Mouse (Mus musculus) kidney, adult 2 months (tissue): ENCODE data around the gene Olfr1395. TPM values are rescaled to one million over a fixed set of nuclear protein-coding genes. Genes with fewer than 3 reads are reported as not detected.
"Not testable (repeated sequence)": the region's sequence is repeated elsewhere in the genome, so short reads cannot be mapped to it uniquely, and the experiment has no call there.

ENCODE experiments used
- DNase-seq: peaks from one replicate; pipeline ENCODE4 v3.0.0; 2021
- H3K27ac ChIP-seq: fragments of 200-500 bp; 2 replicates; pipeline ENCODE4 v1.5.1; 2012; ENCODE audit warnings: low read depth, low read length, control low read depth, inconsistent platforms; ENCODE audit not compliant: insufficient read depth
- H3K27me3 ChIP-seq: fragments of 200-500 bp; replicated peaks from 2 replicates; pipeline ENCODE4 v1.6.1; 2012; ENCODE audit warnings: mild to moderate bottlenecking, moderate library complexity, low read length, inconsistent platforms; ENCODE audit not compliant: control insufficient read depth, insufficient read depth
- H3K36me3 ChIP-seq: fragments of 200-500 bp; 2 replicates; pipeline ENCODE4 v1.6.1; 2012; ENCODE audit warnings: mild to moderate bottlenecking, moderate library complexity, low read length, inconsistent platforms; ENCODE audit not compliant: control insufficient read depth, insufficient read depth
- H3K4me1 ChIP-seq: fragments of 200-500 bp; 2 replicates; pipeline ENCODE4 v1.6.1; 2011; ENCODE audit warnings: low read length; ENCODE audit not compliant: control insufficient read depth, insufficient read depth
- H3K4me3 ChIP-seq: fragments of 200-500 bp; 2 replicates; pipeline ENCODE4 v1.5.1; 2011; ENCODE audit warnings: mild to moderate bottlenecking, low read depth, low read length, control low read depth; ENCODE audit not compliant: insufficient read depth
- CTCF ChIP-seq: fragments of 200-500 bp; conservative IDR thresholded peaks from 2 replicates; pipeline ENCODE4 v1.5.1; 2011; ENCODE audit warnings: low read depth, mild to moderate bottlenecking, control low read depth, low read length, moderate library complexity, mixed read lengths; ENCODE audit not compliant: insufficient read depth, insufficient read length
- POLR2A ChIP-seq: fragments of 200-500 bp; IDR thresholded peaks from one replicate; pipeline ENCODE4 v1.6.1; 2011; ENCODE audit warnings: low read depth, low read length, control low read depth
- WGBS: fragments of 180-500 bp; shearing (Covaris S2); methylation state at CpG from one replicate; pipeline ENCODE4 v1.1.7; 2018; 5-methylcytosine and 5-hydroxymethylcytosine counted together
- polyA plus RNA-seq: library from polyadenylated mRNA; depleted of rRNA; stranded (reverse); fragments of >200 nt; gene quantifications from 2 replicates; pipeline ENCODE4 v1.2.3, GENCODE M21; 2012; rRNA removed

Gene Olfr1395
- polyA plus RNA-seq, 1 experiment: not detected

DNA sequence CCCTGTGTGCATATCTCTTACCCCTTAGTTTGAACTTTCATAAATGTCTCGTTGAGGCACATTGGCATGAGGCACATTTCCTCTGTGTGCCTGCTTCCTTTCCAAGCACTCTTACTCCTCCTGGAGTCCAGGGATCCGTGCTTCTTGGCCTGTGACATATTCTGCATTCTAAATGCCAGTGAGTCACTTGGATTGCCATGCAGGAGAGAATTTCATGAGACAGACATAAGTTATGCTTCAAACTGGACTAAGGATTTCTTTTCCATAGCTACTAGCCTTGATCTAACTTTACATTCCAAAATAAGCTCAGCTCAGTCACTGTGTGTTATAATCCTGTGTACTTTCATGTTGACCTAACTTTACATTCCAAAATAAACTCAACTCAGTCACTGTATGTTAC is 49.0 kb downstream of the Olfr1395 start:
- no peak for DNase-seq
- TF ChIP-seq POLR2A (no peak), CTCF (no peak)
- Histone ChIP-seq H3K36me3 (no peaks in the 10 kb centered on the region), H3K4me1 (no peaks in the 10 kb centered on the region; the same call in 1 of the 2 replicates), H3K27me3 (no peaks in the 10 kb centered on the region), H3K27ac (no peak overlapping the region), H3K4me3 (no peak overlapping the region)
- WGBS: 26% methylated on average over 2 of the region's 2 CpGs

DNA sequence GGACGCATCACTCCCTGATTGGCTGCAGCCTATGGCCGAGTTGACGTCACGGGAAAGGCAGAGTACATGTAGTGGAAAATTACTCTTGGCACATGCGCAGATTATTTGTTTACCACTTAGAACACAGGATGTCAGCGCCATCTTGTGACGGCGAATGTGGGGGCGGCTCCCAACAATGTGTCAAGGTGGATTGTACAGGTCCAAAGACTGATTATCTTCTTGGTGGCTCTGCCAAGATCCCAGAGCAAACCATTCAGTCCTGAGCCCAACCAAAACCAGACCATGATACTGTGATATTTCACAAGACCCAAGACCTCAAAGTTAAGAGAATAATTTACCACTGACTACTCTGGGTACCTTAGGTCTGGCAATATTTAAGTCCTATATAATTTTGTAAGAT is 52.7 kb downstream of the Olfr1395 start:
- DNase-seq, H3K4me3 ChIP-seq, H3K27me3 ChIP-seq, H3K36me3 ChIP-seq, H3K4me1 ChIP-seq: not testable (repeated sequence)
- 85% methylated on average over 9 of the region's 9 CpGs for WGBS
- peak overlapping the region; percentile 50; the same call in 1 of the 2 replicates for H3K27ac ChIP-seq

- Histone ChIP-seq H3K4me3 (no peak overlapping the region), H3K27ac (peak overlapping the region; percentile 21), H3K27me3 (no peaks in the 10 kb centered on the region), H3K4me1 (no peaks in the 10 kb centered on the region; the same call in 1 of the 2 replicates), H3K36me3 (no peaks in the 10 kb centered on the region)
- peak; percentile 54 for DNase-seq
- 69% methylated on average over 7 of the region's 7 CpGs for WGBS
- no peak for TF ChIP-seq POLR2A
- 0 out of 2 replicates have a peak, but pooled peaks have one; percentile 11 for TF ChIP-seq CTCF
These were observed 53.8 kb downstream of the Olfr1395 start for GRCm38 (mm10) chr11:49195819-49196322.

Other genes starting within 250 kb of the Olfr1395 start
- 0.19 and 0.20 TPM in 2 replicates for gene Gm5431, start 240.1 kb upstream of the Olfr1395 start, polyA plus RNA-seq
- 4.0 and 6.5 TPM in 2 replicates for gene Psme2b, start 196.1 kb upstream of the Olfr1395 start, polyA plus RNA-seq
- 0.10 and 0.16 TPM in 2 replicates for gene Olfr56, start 163.4 kb upstream of the Olfr1395 start, polyA plus RNA-seq
- gene 9930111J21Rik1, start 162.9 kb upstream of the Olfr1395 start, polyA plus RNA-seq: 2.0 and 3.1 TPM in 2 replicates
- gene Gm12185, start 150.0 kb upstream of the Olfr1395 start, polyA plus RNA-seq: 0.08 and 0.33 TPM in 2 replicates
- gene Tgtp1, start 148.1 kb upstream of the Olfr1395 start, polyA plus RNA-seq: 3.7 and 5.5 TPM in 2 replicates
- 1.4 and 2.4 TPM in 2 replicates for gene 9930111J21Rik2, start 91.0 kb upstream of the Olfr1395 start, polyA plus RNA-seq
- gene Tgtp2, start 78.1 kb upstream of the Olfr1395 start, polyA plus RNA-seq: 12.1 and 15.1 TPM in 2 replicates
- gene Ifi47, start 65.7 kb upstream of the Olfr1395 start, polyA plus RNA-seq: 4.5 and 8.4 TPM in 2 replicates
- 2.7 and 4.1 TPM in 2 replicates for gene Olfr1396, start 27.4 kb upstream of the Olfr1395 start, polyA plus RNA-seq
- 0.02 TPM in 1 of 2 replicates, not detected in the other for gene Olfr1394, start 12.1 kb downstream of the Olfr1395 start, polyA plus RNA-seq
- gene Btnl9, start 44.9 kb downstream of the Olfr1395 start, polyA plus RNA-seq: 6.4 and 7.5 TPM in 2 replicates
- gene Zfp62, start 61.0 kb downstream of the Olfr1395 start, polyA plus RNA-seq: 2.0 and 2.6 TPM in 2 replicates
- 157 and 198 TPM in 2 replicates for gene Mgat1, start 101.9 kb downstream of the Olfr1395 start, polyA plus RNA-seq
- gene Olfr1393, start 136.0 kb downstream of the Olfr1395 start, polyA plus RNA-seq: 0.72 and 1.5 TPM in 2 replicates
- 0.46 and 0.47 TPM in 2 replicates for gene Olfr1392, start 143.0 kb downstream of the Olfr1395 start, polyA plus RNA-seq
- not detected in 2 replicates for gene Olfr10, start 162.5 kb downstream of the Olfr1395 start, polyA plus RNA-seq
- not detected in 2 replicates for gene Olfr1391, start 180.5 kb downstream of the Olfr1395 start, polyA plus RNA-seq
- not detected in 2 replicates for gene Olfr1390, start 192.9 kb downstream of the Olfr1395 start, polyA plus RNA-seq